Mouse (Mus musculus) c-Kit-positive CD71-negative TER-119-negative erythroid progenitor cells, embryonic 14.5 days (primary cell): ENCODE results near the gene Rps19bp1.
A peak's percentile ranks its signal among the peaks of the same experiment; 100 is the strongest.

ENCODE experiments used
- DNase-seq: peaks from one replicate; pipeline ENCODE4 v3.0.0-alpha.2; 2013; ENCODE audit warnings: low read depth

Gene Rps19bp1

GRCm38 (mm10) chr15:80256656-80257601 is 7.2 kb downstream of the Rps19bp1 start:
- no peak for DNase-seq

- no peak for DNase-seq
Observed at GRCm38 (mm10) chr15:80256242-80256641, 7.9 kb downstream of the Rps19bp1 start.

- DNase-seq, result peak; percentile 74
Observed at GRCm38 (mm10) chr15:80255646-80256121, 8.4 kb downstream of the Rps19bp1 start.

GRCm38 (mm10) chr15:80254847-80255645 is 9.1 kb downstream of the Rps19bp1 start, which contains the start of gene Atf4:
TSS of gene Atf4 (plus strand) at chr15:80255184.
- peak; percentile 95 for DNase-seq

- DNase-seq, result no peak
Observed at GRCm38 (mm10) chr15:80254207-80254606, 9.9 kb downstream of the Rps19bp1 start.

- DNase-seq, result no peak
Observed at GRCm38 (mm10) chr15:80253530-80253929, 10.6 kb downstream of the Rps19bp1 start.

GRCm38 (mm10) chr15:80250586-80250985 is 13.5 kb downstream of the Rps19bp1 start:
- no peak for DNase-seq

- DNase-seq, result no peak
Observed at GRCm38 (mm10) chr15:80249672-80250071, 14.4 kb downstream of the Rps19bp1 start.

- no peak for DNase-seq
Observed at GRCm38 (mm10) chr15:80248596-80248995, 15.5 kb downstream of the Rps19bp1 start.

GRCm38 (mm10) chr15:80248135-80248534 is 16.0 kb downstream of the Rps19bp1 start:
- no peak for DNase-seq

- DNase-seq, result no peak
Observed at GRCm38 (mm10) chr15:80235535-80235934, 28.6 kb downstream of the Rps19bp1 start, which contains the start of gene AC140267.1. TSS of gene AC140267.1 (plus strand) at chr15:80235835.

GRCm38 (mm10) chr15:80233733-80234509 is 30.2 kb downstream of the Rps19bp1 start, which contains the start of gene Mief1:
TSS of gene Mief1 (plus strand) at chr15:80234018.
- peak; percentile 95 for DNase-seq

GRCm38 (mm10) chr15:80233053-80233452 is 31.1 kb downstream of the Rps19bp1 start:
- DNase-seq, result no peak

GRCm38 (mm10) chr15:80232331-80232730 is 31.8 kb downstream of the Rps19bp1 start:
- no peak for DNase-seq

GRCm38 (mm10) chr15:80228071-80228800 is 35.9 kb downstream of the Rps19bp1 start:
- no peak for DNase-seq

- peak; percentile 66 for DNase-seq
Observed at GRCm38 (mm10) chr15:80225796-80226195, 38.3 kb downstream of the Rps19bp1 start.

GRCm38 (mm10) chr15:80225208-80225607 is 38.9 kb downstream of the Rps19bp1 start:
- DNase-seq, result peak; percentile 81

GRCm38 (mm10) chr15:80223751-80224150 is 40.4 kb downstream of the Rps19bp1 start:
- no peak for DNase-seq

- DNase-seq, result no peak
Observed at GRCm38 (mm10) chr15:80221031-80221430, 43.1 kb downstream of the Rps19bp1 start.

GRCm38 (mm10) chr15:80219705-80220657 is 44.1 kb downstream of the Rps19bp1 start:
- no peak for DNase-seq
